Mouse (Mus musculus): ENCODE results near the gene Dnah5.

Gene Dnah5

DNA sequence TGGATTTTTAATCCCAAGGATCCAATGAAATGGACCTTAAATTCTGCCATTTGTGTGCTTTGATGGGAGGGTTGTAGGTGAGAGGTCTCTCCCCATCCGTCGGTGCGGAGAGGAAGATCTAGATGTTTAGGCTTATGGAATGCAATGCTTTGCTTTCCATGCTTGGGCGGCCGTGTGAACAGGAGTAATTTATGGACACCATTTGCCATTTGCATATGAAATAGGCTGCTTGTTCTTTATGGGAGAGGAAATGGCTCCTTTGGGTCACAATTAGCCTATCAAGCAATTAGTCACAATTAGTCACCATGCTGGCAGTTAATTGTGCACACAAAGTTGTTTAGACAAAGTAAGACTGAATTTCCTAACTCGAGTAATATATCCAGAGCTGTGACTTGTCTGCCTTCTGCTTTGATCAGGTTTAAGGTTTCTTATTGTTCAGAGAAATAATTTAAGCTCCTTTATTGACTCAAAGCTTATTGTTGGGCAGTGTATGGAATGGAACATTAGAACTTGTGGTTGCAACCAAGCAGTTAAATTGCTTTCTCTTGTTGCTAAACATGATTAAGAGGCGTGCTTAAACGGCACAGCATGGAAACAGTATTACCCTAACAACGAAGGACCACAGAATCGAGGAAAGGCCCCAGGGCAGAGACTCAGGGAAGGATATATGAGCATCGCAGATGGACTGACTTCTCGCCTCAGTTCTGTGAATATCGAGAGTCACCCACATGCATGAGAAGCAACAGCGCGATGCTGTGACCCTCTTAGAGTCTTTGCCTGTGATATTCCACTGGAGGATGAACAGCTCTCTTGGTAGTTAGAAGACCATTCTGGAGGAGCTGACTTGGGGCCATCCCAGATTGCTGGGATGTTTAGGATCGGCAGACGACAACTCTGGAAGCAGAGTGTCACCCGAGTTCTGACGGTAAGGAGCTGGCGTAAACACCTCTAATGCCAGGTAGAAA lies at the start of gene Dnah5:
Gene Dnah5, plus strand, starts transcription at position 642 of the 965 bp plus-strand sequence.
- DNase-seq (ENCODE audit: low spot score in 2 of 2), result no peak

DNA sequence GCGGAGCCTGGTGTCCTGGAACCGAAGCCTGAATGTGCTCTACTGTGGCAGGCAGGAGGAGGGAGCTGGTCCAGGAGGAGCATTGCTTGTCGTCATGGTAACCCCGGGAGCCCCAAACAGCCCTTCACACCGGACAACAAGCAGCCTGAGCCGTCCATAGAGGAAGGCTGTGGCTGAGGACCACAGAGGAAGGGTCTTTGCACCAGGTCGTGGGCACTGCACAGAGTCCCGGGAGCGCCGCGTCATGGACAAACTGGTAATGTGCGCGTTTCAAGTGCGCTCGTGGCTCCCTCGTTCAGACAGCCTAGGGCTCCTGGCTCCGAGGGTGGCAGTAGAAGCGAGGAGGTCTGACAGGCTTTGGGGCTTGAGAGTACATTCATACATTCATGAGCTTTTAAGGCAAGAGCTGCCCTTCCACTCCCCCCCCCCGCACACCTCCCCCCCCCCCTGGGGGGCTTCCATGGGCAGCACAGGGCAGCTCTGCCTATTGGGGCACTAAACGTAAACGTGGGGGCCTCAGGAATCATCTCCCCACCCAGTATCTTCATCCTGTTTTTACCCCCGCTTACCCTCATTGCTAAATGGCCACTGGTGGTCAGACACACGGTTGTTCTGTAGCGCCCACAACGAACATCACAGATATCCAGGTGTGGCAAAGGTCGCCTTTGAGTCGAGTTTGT lies 48.6 kb upstream of the Dnah5 start:
- DNase-seq (ENCODE audit: low spot score in 2 of 2), result peak in 1 of 2 experiments; percentile 42

DNA sequence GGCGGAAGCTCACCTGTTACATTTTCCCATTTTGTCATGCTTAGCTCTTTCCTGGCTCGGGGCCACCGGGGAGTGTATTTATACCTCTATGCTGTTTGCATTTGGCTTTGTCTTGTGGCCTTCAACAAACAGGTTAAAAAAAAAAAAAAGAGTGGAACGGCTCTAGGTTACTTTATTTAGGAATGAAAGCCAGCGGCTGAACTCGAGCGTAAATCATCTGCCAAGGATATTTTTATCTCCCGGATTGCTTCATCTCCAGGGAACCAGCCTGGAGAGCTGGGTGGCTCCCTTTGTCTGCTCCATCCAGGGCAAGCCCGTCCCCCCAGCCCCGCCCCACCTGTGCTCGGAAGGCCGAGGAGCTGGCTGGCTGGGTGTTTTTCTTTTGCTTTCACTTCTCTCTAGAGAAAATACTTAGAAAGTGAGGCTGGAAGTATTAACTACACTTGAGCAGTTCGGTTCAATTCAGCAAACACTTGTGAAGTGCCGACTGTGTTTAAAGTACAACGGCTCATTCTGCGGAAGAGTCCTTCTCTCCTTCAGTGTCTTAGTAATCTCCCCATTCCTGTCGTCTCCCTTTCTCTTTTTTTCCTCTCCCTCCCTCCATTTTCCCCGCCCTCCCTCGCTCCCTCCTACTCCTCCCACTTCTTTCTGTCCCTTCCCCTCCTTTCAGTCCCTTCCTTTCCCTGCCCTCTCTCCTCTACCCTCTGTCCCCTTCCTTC lies 44.6 kb upstream of the Dnah5 start:
- DNase-seq (ENCODE audit: low spot score in 2 of 2), result peak in 1 of 2 experiments; percentile 12

GRCm38 (mm10) chr15:28162291-28162690 lies 41.3 kb upstream of the Dnah5 start:
- DNase-seq (ENCODE audit: low spot score in 2 of 2), result no peak

- DNase-seq (ENCODE audit: low spot score in 2 of 2), result no peak
Observed at GRCm38 (mm10) chr15:28165234-28165633, 38.3 kb upstream of the Dnah5 start.

DNA sequence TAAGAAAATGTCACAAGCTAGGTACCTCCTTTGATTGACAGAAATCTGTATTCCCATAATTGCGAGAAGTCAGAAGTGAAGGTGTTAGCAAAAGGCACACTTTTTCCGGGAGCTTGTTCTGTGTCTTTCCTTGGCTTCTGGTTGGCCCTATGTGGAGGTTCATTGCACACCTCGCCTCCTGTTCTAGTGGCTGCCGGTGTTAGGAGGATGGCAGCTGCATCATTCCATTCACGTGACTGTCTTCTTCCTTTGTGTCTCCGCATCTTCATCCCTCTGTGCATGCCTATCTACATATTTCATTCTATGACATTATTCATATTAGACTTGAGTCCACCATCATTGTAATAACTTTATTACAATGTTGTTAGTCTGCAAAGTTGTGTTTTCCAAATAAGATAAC lies 37.5 kb upstream of the Dnah5 start:
- no peak for DNase-seq (ENCODE audit: low spot score in 2 of 2)

GRCm38 (mm10) chr15:28178951-28179350 lies 24.6 kb upstream of the Dnah5 start:
- DNase-seq (ENCODE audit: low spot score in 2 of 2), result no peak

DNA sequence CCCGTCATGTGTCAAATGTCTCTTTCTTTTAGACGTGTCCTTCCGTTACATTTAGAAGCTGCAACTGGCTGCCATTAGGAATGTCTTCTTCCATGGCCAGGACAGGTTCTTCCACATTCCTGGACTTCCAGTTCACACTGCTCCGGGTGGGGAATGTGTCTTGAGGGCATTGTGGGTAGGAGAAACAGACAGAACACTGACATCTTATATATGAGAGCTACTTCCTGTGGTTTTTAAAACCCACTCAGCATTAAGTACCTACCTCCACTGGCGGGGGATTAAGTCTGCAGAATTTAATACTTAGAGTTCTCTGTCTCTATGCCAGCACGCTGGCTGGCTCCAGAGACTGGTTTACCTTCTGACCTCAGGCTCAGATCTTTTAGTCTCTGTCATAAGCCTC lies 24.0 kb upstream of the Dnah5 start:
- DNase-seq (ENCODE audit: low spot score in 2 of 2), result no peak

DNA sequence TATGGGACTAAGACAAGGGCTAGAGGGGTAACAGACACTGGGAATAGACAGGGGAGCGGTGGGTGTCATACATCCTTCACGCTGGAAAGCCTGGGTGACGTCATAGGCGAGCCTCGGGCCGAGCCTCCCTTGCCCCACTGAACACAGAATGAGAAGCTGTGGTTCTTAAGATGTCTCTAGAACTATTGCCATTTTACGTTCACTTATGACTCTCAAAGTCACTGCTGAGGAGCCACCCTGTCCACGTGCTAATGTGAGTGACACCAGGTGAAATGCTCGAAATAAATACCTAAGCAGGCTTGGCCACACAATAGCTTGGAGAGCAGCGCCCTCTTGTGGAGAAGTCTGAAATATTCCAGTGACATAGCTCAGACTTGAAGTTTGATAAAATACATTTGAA lies 21.7 kb upstream of the Dnah5 start:
- DNase-seq (ENCODE audit: low spot score in 2 of 2), result peak; percentile 55 to 77

- no peak for DNase-seq (ENCODE audit: low spot score in 2 of 2)
Observed at GRCm38 (mm10) chr15:28182567-28182966, 21.0 kb upstream of the Dnah5 start.

DNA sequence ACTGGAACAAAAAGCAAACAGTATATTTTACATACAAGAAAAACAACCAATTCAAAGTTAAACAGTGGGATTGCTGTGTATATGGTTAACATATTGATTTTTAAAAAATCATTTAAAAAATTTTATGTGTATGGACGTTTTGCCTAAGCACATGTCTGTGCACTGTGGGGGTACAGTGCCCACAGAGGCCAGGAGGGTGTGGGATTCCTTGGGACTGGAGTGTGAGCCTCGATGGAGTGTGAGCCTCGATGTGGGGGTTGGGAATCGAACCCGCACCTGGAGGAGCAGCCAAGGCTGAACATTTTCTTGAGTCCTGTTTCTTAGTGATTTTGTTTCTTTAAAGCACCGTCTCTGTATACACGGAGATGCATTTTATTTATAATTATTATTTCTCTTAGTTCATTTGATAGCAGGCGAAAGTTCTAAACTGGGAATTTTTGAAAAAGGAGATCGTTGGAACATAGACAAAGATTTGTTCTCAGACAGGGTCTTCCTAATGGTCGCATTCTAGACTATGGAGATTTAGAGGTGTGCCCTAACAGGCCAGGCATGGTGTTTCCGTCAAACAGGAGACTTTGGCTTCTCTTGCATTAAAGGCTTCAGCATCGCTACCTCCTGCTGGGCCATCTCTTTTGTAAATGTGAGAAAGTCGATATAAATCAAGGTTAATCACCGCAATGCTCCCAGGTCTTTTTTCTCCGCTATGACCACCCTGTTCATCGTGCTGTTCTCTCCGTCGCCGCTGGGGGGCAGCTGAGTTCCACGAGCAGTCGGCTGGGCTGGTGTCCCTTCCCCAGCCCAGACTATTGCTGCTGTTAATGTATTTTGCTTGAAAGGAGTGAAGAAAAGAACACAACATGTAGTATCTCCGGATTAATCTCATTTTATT lies 15.8 kb upstream of the Dnah5 start:
- DNase-seq (ENCODE audit: low spot score in 2 of 2), result peak; percentile 78 to 90

GRCm38 (mm10) chr15:28188361-28189011 lies 15.1 kb upstream of the Dnah5 start:
- DNase-seq (ENCODE audit: low spot score in 2 of 2), result no peak

DNA sequence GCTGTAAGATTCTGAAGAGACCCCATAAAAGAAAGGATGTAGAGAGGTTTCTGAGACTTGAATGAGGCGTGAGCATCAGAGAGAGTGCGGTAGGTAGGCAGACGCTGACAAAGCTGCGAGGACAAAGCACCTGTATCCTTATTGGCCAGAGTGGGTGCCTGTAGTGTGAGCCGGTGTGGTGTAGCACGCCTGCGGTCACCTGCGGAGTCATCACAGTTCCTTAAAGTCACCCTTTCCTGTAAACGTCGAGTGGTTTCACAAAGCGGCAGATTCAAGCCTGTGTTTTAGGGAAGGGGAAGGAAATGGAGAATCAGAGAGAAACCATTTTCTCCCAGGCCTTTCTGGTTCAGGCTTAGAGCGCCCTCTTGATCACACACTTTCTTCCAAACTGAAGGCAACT lies 13.9 kb upstream of the Dnah5 start:
- no peak for DNase-seq (ENCODE audit: low spot score in 2 of 2)

DNA sequence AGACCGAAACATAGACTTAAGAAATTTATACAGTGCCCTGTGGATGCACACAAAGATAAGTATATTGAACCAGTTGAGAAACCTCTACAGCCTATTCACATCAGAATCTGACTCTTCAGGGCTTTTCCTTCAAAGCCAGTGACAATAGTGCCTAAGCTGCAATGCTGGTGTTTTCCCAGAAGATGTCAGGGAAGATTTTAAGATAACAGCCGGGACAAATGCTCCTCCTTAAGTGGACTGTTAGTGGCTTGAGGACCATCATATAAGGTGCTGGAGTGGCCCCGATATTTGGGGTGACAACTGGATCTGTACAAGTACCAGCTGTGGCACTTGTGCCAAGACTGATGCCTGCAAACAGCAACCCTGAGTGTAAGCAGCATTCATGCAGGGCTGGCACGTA lies 4.9 kb upstream of the Dnah5 start:
- no peak for DNase-seq (ENCODE audit: low spot score in 2 of 2)

DNA sequence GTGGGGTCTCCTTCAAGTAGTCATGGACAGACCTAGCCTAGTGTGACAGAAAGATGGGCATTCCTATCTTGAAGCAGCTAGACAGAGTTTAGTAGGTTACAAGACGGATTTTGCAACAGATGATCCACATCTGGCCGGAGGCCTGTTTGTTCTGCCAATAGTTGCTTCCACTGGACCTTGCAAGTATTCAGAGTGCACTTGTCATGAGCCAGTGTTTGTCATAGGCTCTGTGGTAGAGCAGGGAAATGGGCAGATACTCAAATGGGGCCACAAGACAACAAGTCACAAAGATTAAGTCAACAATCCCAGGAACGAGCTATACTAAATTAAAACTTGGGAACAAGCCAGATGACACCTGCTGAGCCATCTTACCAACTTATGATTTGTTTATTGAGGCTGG lies 1.1 kb downstream of the Dnah5 start:
- DNase-seq (ENCODE audit: low spot score in 2 of 2), result no peak

DNA sequence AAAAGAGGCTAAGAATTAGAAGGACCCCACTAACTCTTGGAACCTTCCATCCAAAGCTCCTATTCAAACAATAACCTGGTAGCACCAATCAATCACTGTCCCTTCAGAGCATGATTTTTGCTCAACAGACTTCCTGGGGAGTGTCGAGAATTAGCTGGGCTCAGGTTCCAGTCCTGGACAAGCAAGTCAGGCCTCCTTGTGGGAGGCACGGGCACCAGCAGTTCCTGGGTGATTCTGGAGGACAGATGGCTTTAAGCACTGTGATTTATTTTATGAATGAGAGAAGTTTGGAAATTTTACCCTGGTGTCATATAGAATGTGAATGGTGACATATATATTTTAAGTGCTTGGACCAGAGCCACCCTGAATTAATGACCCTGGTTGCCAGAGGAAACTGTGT lies 4.0 kb downstream of the Dnah5 start:
- DNase-seq (ENCODE audit: low spot score in 2 of 2), result no peak

DNA sequence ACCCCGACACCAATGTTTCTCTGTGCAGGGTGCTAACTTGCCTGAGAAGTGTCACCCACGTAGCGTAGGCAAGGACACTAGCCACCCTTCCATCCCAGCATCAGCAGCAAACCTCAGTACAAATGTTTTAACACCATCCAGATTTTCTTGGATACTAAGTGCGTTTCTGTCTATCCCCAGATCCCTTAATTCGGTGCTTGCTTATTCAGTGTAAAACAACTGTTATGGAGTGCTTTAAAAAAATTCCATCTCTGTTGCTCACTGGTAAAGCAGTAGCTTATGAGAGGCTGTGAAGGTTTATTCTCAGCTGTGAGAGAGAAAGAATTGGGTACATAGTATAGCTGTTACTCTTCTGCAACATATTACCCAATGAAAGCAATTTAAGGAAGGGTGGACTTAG lies 9.5 kb downstream of the Dnah5 start:
- no peak for DNase-seq (ENCODE audit: low spot score in 2 of 2)

DNA sequence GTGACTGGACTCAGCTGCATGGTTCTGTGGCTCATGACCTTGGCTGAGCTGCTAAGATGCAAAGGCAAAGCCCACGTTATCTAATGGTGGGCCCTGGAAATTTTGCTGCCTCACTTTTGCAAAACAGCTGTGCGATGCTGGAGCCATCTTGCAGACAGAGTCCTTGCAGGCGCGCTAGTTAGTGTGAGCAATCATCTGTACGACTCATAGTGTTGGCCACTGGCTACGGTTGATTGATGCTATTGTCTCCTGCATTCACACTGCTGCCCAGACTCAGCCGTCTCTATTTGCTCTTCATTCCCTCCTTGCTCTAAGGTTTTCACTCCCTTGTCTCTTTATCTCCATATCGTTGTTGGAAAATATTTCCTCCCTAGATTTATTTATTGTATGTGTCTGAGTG lies 12.8 kb downstream of the Dnah5 start:
- no peak for DNase-seq (ENCODE audit: low spot score in 2 of 2)

- DNase-seq (ENCODE audit: low spot score in 2 of 2), result no peak
Observed at GRCm38 (mm10) chr15:28227316-28227715, 23.8 kb downstream of the Dnah5 start.

GRCm38 (mm10) chr15:28260250-28260649 lies 56.7 kb downstream of the Dnah5 start:
- no peak for DNase-seq (ENCODE audit: low spot score in 2 of 2)

DNA sequence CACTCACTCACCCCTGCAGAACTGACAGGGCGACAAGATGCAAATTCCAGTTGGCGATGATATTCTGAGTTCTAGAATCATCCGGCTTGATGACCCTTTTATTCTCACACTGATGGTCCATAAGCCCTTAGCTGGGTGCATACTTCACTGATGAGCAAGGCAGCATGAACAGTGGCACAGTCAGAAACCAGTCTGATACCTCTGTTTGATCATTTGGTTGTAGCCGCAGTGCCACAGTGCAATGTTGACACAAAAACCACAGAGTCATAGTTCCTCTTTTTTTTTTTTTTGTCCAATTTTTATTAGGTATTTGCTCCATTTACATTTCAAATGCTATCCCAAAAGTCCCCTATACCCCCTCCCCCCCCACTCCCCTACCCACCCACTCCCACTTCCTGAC lies 95.9 kb downstream of the Dnah5 start:
- no peak for DNase-seq (ENCODE audit: low spot score in 2 of 2)

Data from cerebellum, postnatal 4 days (tissue).